ENCODE assay signal across 9 mouse cellular contexts in genomic region chr19:23401469-23402135, GRCm38 (mm10). TPM values are rescaled to one million over a fixed set of nuclear protein-coding genes. Genes with fewer than 3 reads are reported as not detected.
DNase-seq lines count a peak whose midpoint lies in the region; ATAC-seq and TF ChIP-seq lines count a peak whose summit lies in the region.
"Had no signal": no experiment of that assay in that cellular context is flagged by ENCODE, and none has a peak within 500 bp of the region (broad histone marks: within the 10 kb centered on the region; RNA-seq: fewer than 3 reads in every experiment).

No protein-coding gene starts in this region.

- DNase-seq in hindbrain, embryonic 10.5 days (ENCODE audit: low spot score) = peak; percentile 12
- peak; percentile 85 for DNase-seq in ZHBTc4 (ENCODE audit: low read depth, low spot score)
- DNase-seq in hindbrain, embryonic 11.5 days (ENCODE audit: low spot score) = peak; percentile 33
- peak; percentile 72 for DNase-seq in midbrain, postnatal 0 days (ENCODE audit: low spot score)
- no peak for DNase-seq in thymus, postnatal 36 days
- no peak for DNase-seq in left cerebral cortex, adult 8-10 months (ENCODE audit: low spot score in 2 of 2)
- DNase-seq in frontal cortex, adult 2 months (ENCODE audit: extremely low spot score in 1 of 2, low spot score in 1 of 2) = no peak
- DNase-seq: B cell, adult 2 months had no signal

- 53% methylated on average over 12 of the region's 12 CpGs for WGBS in hindbrain, embryonic 10.5 days
- WGBS in hindbrain, embryonic 12.5 days = 44% methylated on average over 12 of the region's 12 CpGs
- 54% methylated on average over 12 of the region's 12 CpGs for WGBS in hindbrain, embryonic 11.5 days
- 51% methylated on average over 12 of the region's 12 CpGs for WGBS in midbrain, postnatal 0 days

- no peak overlapping the region for H3K4me3 ChIP-seq in hindbrain, embryonic 10.5 days
- no peak overlapping the region for H3K4me3 ChIP-seq in hindbrain, embryonic 12.5 days
- H3K4me3 ChIP-seq in hindbrain, embryonic 11.5 days (ENCODE audit: low read depth, low read length) = no peak overlapping the region
- H3K4me3 ChIP-seq in midbrain, postnatal 0 days (ENCODE audit: low read depth, low read length) = no peak overlapping the region

- no peaks in the 10 kb centered on the region for H3K9me3 ChIP-seq in hindbrain, embryonic 10.5 days
- no peaks in the 10 kb centered on the region for H3K9me3 ChIP-seq in hindbrain, embryonic 12.5 days (replicated peaks)
- no peaks in the 10 kb centered on the region for H3K9me3 ChIP-seq in hindbrain, embryonic 11.5 days (ENCODE audit: control insufficient read depth, low read length)
- H3K9me3 ChIP-seq in midbrain, postnatal 0 days (ENCODE audit: low read length) = no peaks in the 10 kb centered on the region

- H3K36me3 ChIP-seq in hindbrain, embryonic 10.5 days = no peaks in the 10 kb centered on the region
- no peaks in the 10 kb centered on the region for H3K36me3 ChIP-seq in hindbrain, embryonic 12.5 days
- H3K36me3 ChIP-seq in hindbrain, embryonic 11.5 days (ENCODE audit: control insufficient read depth, insufficient read depth, low read length) = no peaks in the 10 kb centered on the region
- no peaks in the 10 kb centered on the region for H3K36me3 ChIP-seq in midbrain, postnatal 0 days (ENCODE audit: insufficient read depth, low read length)

- peaks cover 9% of the 10 kb centered on the region; the same call in 1 of the 2 replicates for H3K4me1 ChIP-seq in hindbrain, embryonic 10.5 days (replicated peaks)
- 0 out of 2 replicates have a peak, but pooled peaks cover 5% of the 10 kb centered on the region for H3K4me1 ChIP-seq in hindbrain, embryonic 12.5 days
- H3K4me1 ChIP-seq in hindbrain, embryonic 11.5 days (replicated peaks; ENCODE audit: control insufficient read depth, insufficient read depth, low read length) = no peaks in the 10 kb centered on the region
- peaks cover 3% of the 10 kb centered on the region; the same call in 1 of the 2 replicates for H3K4me1 ChIP-seq in midbrain, postnatal 0 days (ENCODE audit: insufficient read depth, low read length)

- H3K27ac ChIP-seq in hindbrain, embryonic 10.5 days = no peak overlapping the region
- H3K27ac ChIP-seq in hindbrain, embryonic 12.5 days = no peak overlapping the region
- H3K27ac ChIP-seq in hindbrain, embryonic 11.5 days (ENCODE audit: low read depth, low read length) = no peak overlapping the region
- no peak overlapping the region for H3K27ac ChIP-seq in midbrain, postnatal 0 days (ENCODE audit: low read depth, low read length)

- no peak for TF ChIP-seq CTCF in midbrain, postnatal 0 days (IDR thresholded peaks at IDR 0.05)

- peaks cover 2% of the 10 kb centered on the region; the same call in 1 of the 2 replicates for H3K27me3 ChIP-seq in hindbrain, embryonic 10.5 days (ENCODE audit: insufficient read depth, poor library complexity, severe bottlenecking)
- H3K27me3 ChIP-seq in hindbrain, embryonic 12.5 days = no peaks in the 10 kb centered on the region; the same call in 1 of the 2 replicates
- no peaks in the 10 kb centered on the region; the same call in 1 of the 2 replicates for H3K27me3 ChIP-seq in hindbrain, embryonic 11.5 days (ENCODE audit: control insufficient read depth, insufficient read depth, low read length)
- H3K27me3 ChIP-seq in midbrain, postnatal 0 days (ENCODE audit: insufficient read depth, low read length) = no peaks in the 10 kb centered on the region

- no peak overlapping the region for H3K4me2 ChIP-seq in hindbrain, embryonic 12.5 days (replicated peaks)
- H3K4me2 ChIP-seq in hindbrain, embryonic 11.5 days (replicated peaks; ENCODE audit: low read depth, low read length) = no peak overlapping the region
- H3K4me2 ChIP-seq in midbrain, postnatal 0 days (ENCODE audit: low read depth, low read length, poor library complexity, severe bottlenecking) = no peak overlapping the region

- no peak overlapping the region for H3K9ac ChIP-seq in hindbrain, embryonic 12.5 days
- no peak overlapping the region for H3K9ac ChIP-seq in hindbrain, embryonic 11.5 days (ENCODE audit: low read depth, low read length)
- H3K9ac ChIP-seq in midbrain, postnatal 0 days (replicated peaks; ENCODE audit: low read length, poor library complexity, severe bottlenecking) = no peak overlapping the region

- ATAC-seq in hindbrain, embryonic 12.5 days (ENCODE audit: low FRiP score) = no peak
- ATAC-seq in hindbrain, embryonic 11.5 days (ENCODE audit: low FRiP score) = peak; percentile 63; the same call in 1 of the 2 replicates
- ATAC-seq in midbrain, postnatal 0 days (ENCODE audit: low FRiP score) = peak; percentile 60; the same call in 1 of the 2 replicates

RNA-seq across cellular contexts. Expression of gene Mamdc2, which starts 46.6 kb away (rescaled TPM):
- 1.2 and 1.3 TPM in 2 replicates for polyA plus RNA-seq in hindbrain, embryonic 10.5 days (2016; fragmentation: Nextera tagmentation; extraction: Ambion mirVana)
- polyA plus RNA-seq in hindbrain, embryonic 12.5 days (2016; fragmentation: Nextera tagmentation; extraction: Ambion mirVana) = 1.3 and 2.1 TPM in 2 replicates
- 1.1 and 1.5 TPM in 2 replicates for polyA plus RNA-seq in hindbrain, embryonic 11.5 days (2014; fragmentation: Nextera tagmentation; extraction: Ambion mirVana)
- 5.0 and 5.3 TPM in 2 replicates for total RNA-seq in midbrain, postnatal 0 days (2014; rRNA removed)
- 4.2 and 5.2 TPM in 2 replicates for polyA plus RNA-seq in midbrain, postnatal 0 days (2015; fragmentation: Nextera tagmentation; extraction: Ambion mirVana)
- 1 to 10 TPM in 3 of 4 experiments, under 1 TPM in 1; 0.80 to 2.4 (median 1.3) TPM for total RNA-seq in left cerebral cortex, adult 8-10 months (2022)
- polyA plus RNA-seq in frontal cortex, adult 2 months (2012; rRNA removed) = 0.84 and 1.0 TPM in 2 replicates

Comparison
In these comparisons a context has a peak if more than half of its experiments do, and no peak if none do; other contexts are left out.
1. DNase-seq: peak in hindbrain, embryonic 10.5 days (single experiment), ZHBTc4 (single experiment), hindbrain, embryonic 11.5 days (single experiment) and midbrain, postnatal 0 days (single experiment); none in thymus, postnatal 36 days (0 of 2), left cerebral cortex, adult 8-10 months (0 of 2) and frontal cortex, adult 2 months (0 of 2).